Mouse (Mus musculus) G1E-ER4 (cell line): ENCODE data around the gene Tifa. TPM values are rescaled to one million over a fixed set of nuclear protein-coding genes. Genes with fewer than 3 reads are reported as not detected.

Experiments
- GATA1 ChIP-seq: IDR thresholded peaks from one replicate; pipeline ENCODE4 v1.8.0; 2012; ENCODE audit warnings: low read length, inconsistent platforms
- polyA plus RNA-seq: library from polyadenylated mRNA; stranded (reverse); fragments of >175 nt; gene quantifications from 2 replicates; pipeline ENCODE4 v1.2.3, GENCODE M21; 2012

Gene Tifa
- polyA plus RNA-seq, 1 experiment = 19.2 TPM

DNA sequence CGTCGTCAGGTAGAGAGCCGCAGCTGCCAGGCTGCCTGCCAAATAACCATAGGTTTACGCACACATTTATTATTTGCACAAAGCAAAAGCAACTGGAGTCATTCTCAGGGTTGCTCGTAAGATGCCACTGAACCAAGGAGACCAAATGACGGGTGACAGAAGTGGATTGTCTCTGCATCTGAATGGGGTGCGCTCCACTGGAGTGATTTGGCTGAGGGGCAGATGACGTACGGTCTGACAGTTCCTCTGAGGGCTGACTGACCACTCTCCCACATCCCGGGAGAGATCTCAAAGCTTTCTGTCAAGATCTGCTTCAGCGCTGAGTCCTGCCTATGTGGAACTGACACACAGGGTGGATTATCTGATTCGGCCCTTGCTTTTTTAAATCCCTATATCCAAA lies 15.5 kb downstream of the Tifa start:
- TF ChIP-seq GATA1 = no peak

GRCm38 (mm10) chr3:127805991-127806390 lies 16.4 kb downstream of the Tifa start:
- TF ChIP-seq GATA1 = no peak

DNA sequence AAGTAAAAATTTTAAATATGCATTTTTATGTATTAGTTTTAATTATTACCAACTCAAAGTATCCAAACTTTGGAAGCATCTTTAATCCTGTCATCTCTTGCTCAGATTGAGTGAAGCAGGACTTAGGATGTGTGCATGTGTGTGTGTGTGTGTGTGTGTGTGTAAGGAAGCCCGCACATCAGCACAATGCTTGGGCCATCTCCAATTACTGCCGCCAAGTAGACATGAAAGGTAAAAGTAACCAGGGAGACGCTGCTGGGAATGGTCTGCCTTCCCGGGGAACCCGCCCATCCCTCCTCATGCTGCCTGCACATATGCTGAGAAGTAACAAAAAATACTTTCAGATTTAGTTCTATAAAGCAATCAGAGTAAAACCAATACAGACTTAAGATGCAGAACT lies 18.2 kb downstream of the Tifa start:
- no peak for TF ChIP-seq GATA1

- TF ChIP-seq GATA1 = no peak
Observed at GRCm38 (mm10) chr3:127809103-127809502, 19.5 kb downstream of the Tifa start.

DNA sequence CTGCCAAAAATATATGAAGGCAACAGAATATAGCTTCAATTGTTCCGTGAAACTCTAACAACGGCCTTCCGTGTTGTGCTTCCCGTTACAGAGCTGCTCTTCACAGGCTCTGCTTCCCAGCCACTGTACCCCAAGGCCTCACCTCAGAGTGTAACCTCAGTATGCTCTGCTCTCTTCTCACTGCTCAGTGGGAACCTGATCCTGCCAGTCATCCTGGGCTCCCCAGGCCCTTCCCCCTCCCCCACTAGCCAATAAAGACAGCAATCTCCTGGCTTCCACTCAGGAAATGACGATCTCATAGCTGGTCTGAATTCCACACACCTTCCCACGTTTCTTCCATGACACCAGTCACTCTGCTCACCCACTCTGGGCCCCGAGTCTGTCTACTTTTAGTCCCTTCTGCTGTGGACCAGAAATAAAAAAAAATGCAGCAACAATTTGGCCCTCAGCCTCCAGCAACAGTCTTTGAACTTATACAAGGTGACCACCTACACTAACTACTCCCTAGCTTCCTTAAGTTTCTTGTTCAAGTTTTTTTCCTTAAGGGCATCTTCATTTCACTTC lies 27.6 kb downstream of the Tifa start:
- TF ChIP-seq GATA1 = no peak

DNA sequence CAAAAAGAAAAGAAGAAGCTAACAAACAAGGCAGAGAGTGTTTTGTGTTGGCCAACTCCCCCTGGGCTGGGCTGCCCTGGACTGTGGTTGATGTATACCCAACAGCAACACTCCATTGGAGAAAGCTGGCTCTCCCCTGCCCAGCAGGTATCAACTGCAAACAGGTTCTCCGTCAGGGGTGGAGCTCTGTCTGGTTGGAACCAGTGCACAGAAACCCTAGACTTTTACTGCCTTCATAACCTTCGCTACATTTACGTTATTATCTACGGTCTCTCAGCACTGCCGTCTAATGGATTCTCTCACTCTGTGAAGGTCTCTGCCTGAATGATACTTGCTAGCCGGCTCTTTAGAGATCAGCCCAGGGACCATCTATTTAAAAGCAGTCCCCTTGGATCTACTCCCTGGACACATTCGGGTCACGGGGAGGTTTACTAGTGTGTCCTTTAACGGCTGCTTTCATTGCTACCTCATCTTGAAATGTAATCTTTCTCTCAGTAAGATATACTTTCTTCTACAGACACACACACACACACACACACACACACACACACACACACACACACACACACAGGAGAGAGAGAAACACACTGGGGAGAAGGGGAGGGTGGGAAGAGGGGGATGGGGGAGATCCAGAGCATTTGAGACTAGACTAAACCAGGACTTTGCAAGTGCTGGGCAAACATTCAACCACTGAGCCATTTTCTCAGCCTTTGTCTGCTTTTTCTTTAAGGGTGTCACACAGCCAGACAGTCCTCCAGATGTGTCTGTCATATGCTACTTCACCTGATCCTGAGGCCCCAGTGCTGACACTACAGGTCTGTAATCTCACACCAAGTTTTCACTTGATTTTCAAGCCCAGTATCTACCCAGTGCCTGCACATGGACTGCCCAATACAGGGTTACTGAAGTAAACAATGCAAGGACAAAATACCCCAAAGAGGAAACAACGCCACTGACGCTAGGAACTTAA lies 29.4 kb downstream of the Tifa start:
- no peak for TF ChIP-seq GATA1

DNA sequence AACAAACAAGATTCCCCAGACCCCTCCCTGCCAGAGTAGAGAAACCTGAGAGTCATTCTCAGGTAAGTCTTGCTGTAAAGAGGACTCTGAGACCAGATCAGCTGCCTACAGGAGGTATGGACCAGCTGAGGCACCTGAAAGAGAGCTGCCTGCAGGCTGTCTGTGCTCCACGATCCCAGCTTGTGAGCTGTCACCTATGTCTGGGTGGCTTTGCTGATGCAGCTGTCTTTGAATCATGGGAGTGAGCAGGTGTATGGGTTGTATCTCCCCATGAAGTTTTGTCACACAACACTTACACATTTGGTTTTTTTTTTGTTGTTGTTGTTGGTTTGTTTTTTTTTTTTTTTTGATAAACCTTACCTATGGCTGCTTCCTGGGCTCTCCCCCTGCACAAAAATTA lies 30.8 kb downstream of the Tifa start:
- TF ChIP-seq GATA1 = no peak

GRCm38 (mm10) chr3:127821209-127821608 lies 31.6 kb downstream of the Tifa start:
- TF ChIP-seq GATA1 = peak; percentile 77

DNA sequence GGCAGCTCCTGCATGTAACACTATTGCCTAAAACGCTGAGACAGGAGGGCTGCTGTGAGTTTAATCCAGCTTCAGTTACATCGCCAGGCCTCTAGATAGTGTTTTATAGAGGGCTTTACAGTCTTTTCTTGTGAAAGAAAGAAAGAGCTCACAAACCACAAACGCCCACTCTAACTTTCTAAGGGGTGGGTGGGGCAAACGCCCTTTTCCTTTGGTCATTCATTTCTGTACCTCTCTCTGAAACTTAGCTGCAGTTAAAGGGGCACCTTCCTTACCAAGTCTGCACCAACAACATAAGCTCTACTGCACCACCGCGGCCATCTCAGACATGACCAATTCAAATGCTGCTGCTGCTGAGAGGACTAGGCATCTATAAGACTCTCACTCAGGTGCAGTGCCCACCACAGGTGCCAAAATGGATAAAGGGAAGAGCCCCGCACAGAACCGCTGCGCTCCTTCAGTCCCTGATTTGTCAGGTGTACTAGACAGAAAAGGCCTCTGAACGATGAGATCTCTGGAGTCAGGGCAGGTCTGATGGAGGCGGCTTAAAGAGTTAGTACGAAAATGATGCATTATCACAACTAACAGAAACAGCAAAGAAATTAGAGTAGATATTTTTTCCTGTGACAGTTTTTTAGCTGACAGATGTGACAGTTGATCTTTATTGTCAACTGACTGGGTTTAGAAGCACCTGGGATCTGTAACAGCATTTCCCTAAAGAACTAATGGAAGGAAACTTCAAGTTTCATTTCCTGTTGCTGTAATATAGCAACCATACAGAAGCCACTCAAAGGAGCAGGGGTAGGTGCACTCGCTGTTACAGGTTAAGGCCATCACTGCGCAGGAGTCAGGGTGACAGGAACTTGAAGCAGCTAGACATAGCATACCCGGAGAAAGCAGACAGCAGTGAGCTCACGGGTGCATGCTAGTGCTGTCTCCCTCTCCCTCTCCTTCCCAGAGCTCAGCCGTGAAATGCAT lies 34.6 kb downstream of the Tifa start:
- no peak for TF ChIP-seq GATA1

DNA sequence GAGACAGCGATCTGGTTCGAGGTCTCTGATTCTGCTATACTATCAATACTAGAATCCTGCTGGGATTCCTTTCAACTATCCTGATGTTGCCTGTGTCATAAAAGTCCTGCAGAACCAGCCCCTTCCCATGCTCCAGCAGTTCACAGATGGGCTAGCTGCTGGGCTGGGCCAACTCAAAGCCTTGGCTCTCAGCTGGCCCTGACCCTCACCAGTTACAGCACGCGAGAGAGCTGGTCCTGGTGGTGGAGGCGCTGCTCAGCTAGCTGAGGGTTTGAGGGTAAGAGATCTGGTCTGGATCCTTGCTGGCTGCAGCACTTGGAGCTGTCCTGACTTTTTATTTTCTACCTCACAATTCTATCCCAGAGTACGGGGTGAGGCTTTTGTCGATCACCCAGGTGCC lies 36.9 kb downstream of the Tifa start:
- no peak for TF ChIP-seq GATA1

GRCm38 (mm10) chr3:127827123-127827522 lies 37.5 kb downstream of the Tifa start:
- TF ChIP-seq GATA1 = no peak

DNA sequence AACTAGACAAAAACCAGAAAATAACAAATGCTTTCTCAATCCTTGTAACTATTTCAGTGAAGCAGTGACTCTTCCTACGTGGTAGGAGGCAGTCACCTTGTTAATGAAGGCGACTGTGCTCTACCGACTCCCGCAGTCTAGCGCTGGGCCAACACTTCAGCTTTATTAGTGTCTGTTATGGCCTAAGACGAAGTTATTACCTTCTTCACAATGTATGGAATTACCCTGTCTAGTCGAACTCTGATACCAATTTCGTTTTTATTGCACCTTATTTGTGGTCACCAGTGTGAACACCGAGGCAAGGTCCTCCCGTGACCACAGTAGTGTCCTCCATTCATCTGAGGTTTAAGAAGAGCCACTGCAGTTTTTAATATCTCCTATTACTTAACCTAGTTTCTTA lies 40.6 kb downstream of the Tifa start:
- no peak for TF ChIP-seq GATA1

DNA sequence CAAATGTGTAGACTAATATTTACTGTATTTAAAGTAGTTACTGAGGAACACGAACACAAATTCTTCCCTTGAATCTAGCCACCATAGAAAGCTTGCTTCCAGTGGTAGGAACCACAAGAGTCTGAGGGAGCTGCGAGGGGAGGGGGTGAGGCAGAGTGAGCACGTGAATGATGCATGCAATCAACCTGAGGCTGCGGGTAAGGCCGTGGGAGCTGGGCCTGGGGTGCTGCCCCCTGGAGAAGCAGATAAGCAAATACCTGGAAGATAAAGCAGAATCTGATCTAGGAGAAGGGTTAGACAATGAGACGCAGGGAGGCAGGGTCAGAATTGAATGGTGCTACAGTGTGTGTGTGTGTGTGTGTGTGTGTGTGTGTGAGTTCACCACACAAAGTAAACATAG lies 41.5 kb downstream of the Tifa start:
- TF ChIP-seq GATA1 = no peak

DNA sequence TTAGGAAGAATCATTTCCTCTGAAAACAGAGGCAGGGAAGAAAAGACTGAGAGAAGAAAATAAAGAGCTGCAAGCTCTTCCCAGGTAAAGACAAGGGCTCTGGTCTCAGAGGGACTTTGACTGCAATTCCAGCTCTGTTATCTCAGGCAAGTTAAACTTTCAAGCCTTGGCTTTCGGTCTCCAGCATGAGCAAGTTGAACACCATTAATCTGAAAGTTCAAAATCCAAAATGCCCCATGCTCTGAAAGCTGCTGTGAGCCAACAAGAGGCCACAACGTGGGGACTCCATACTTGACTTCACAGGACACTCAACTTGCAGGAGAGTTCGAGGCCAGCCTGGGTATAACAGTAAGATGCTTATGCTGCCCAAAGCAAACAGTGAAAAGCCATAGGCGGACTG lies 44.4 kb downstream of the Tifa start:
- TF ChIP-seq GATA1 = no peak

DNA sequence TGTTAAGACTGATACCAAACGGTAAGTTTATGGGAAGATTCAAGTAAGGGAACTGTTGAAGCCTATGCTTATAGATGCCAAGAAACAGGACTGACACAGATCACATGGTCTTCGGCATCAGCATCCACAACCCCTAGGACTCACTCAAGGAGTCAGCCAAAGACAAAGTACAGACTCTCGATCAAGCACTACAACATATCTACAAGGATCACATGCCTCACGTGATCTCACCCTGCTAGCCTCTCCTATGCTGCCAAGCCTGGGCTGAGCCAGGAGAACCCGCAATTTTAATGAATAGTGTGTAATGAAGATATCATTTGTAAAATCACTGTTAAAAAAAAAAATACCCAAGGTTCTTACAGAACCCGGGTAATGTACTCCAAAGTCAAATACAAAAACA lies 46.0 kb downstream of the Tifa start:
- TF ChIP-seq GATA1 = no peak

DNA sequence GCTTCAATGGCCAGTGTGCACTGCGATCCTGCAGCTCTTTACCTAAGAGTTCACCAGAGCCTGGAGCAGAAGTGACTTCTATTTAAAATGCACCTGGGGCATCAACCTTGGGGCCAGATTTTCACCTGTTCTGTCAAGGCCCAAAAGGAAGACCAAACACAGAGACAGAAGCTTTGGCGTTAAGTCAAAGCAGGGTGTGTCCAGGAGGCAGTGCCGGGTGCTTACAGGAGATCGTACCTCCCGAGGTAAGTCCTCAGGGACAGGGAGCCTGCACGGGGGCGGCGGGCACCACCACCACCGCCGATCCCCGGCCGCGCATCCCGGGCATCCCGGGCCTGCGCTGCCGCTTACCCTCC lies 47.2 kb downstream of the Tifa start:
- no peak for TF ChIP-seq GATA1
